Mouse (Mus musculus): ENCODE results near the gene Gldn. TPM values are rescaled to one million over a fixed set of nuclear protein-coding genes. Genes with fewer than 3 reads are reported as not detected.

Gene Gldn
- polyA plus RNA-seq (2016; fragmentation: Nextera tagmentation; extraction: Ambion mirVana): 0.10 and 0.17 TPM in 2 replicates

GRCm38 (mm10) chr9:54286331-54286987 lies at the start of gene Gldn:
Gldn (plus strand) TSS chr9:54286486.
- H3K4me1 ChIP-seq (replicated peaks): peaks cover 12% of the 10 kb centered on the region
- WGBS: 2% methylated on average over 61 of the region's 61 CpGs
- no peaks in the 10 kb centered on the region for H3K9me3 ChIP-seq
- no peak within 1 kb of the TSS for H3K27ac ChIP-seq
- H3K4me3 ChIP-seq (replicated peaks): peak within 1 kb of the TSS; percentile 49
- ATAC-seq (ENCODE audit: insufficient number of reproducible peaks, insufficient read depth, low FRiP score, low TSS enrichment, low read depth): peak; percentile 31; the same call in 1 of the 2 replicates
- peaks cover 37% of the 10 kb centered on the region for H3K27me3 ChIP-seq
- H3K4me2 ChIP-seq: peak within 1 kb of the TSS; percentile 96
- peak within 1 kb of the TSS; percentile 48 for H3K9ac ChIP-seq (replicated peaks)
- H3K36me3 ChIP-seq: no peaks in the 10 kb centered on the region

- Histone ChIP-seq H3K27me3 (no peaks in the 10 kb centered on the region), H3K27ac (no peak overlapping the region), H3K36me3 (no peaks in the 10 kb centered on the region), H3K4me3 (replicated peaks) (no peak overlapping the region), H3K4me1 (replicated peaks) (no peaks in the 10 kb centered on the region), H3K9ac (replicated peaks) (no peak overlapping the region), H3K4me2 (no peak overlapping the region), H3K9me3 (no peaks in the 10 kb centered on the region)
- no peak for ATAC-seq (ENCODE audit: insufficient number of reproducible peaks, insufficient read depth, low FRiP score, low TSS enrichment, low read depth)
- 76% methylated on average over 3 of the region's 3 CpGs for WGBS
Measured at GRCm38 (mm10) chr9:54244869-54245665, 41.2 kb upstream of the Gldn start.

GRCm38 (mm10) chr9:54264754-54265153 lies 21.5 kb upstream of the Gldn start:
- WGBS: 67% methylated on average over 4 of the region's 4 CpGs
- Histone ChIP-seq H3K9me3 (no peaks in the 10 kb centered on the region), H3K4me1 (replicated peaks) (no peaks in the 10 kb centered on the region), H3K27me3 (no peaks in the 10 kb centered on the region), H3K4me3 (replicated peaks) (no peak overlapping the region), H3K27ac (no peak overlapping the region), H3K4me2 (no peak overlapping the region), H3K9ac (replicated peaks) (no peak overlapping the region), H3K36me3 (no peaks in the 10 kb centered on the region)
- no peak for ATAC-seq (ENCODE audit: insufficient number of reproducible peaks, insufficient read depth, low FRiP score, low TSS enrichment, low read depth)

GRCm38 (mm10) chr9:54268010-54268409 lies 18.3 kb upstream of the Gldn start, which contains the start of gene Cyp19a1:
Cyp19a1 (minus strand) TSS chr9:54268110.
- no peaks in the 10 kb centered on the region for H3K36me3 ChIP-seq

GRCm38 (mm10) chr9:54269987-54270386 lies 16.3 kb upstream of the Gldn start:
- Histone ChIP-seq H3K27ac (no peak overlapping the region), H3K9me3 (no peaks in the 10 kb centered on the region), H3K4me2 (no peak overlapping the region), H3K9ac (replicated peaks) (no peak overlapping the region), H3K27me3 (no peaks in the 10 kb centered on the region), H3K4me3 (replicated peaks) (no peak overlapping the region), H3K36me3 (no peaks in the 10 kb centered on the region), H3K4me1 (replicated peaks) (no peaks in the 10 kb centered on the region)
- WGBS: 56% methylated on average over 6 of the region's 6 CpGs
- ATAC-seq (ENCODE audit: insufficient number of reproducible peaks, insufficient read depth, low FRiP score, low TSS enrichment, low read depth): no peak; the same call in 1 of the 2 replicates

More at GRCm38 (mm10) chr9:54268010-54268409, 18.3 kb upstream of the Gldn start, which contains the start of gene Cyp19a1:
- WGBS: 84% methylated on average over 7 of the region's 7 CpGs
- no peak for ATAC-seq (ENCODE audit: insufficient number of reproducible peaks, insufficient read depth, low FRiP score, low TSS enrichment, low read depth)
- Histone ChIP-seq H3K4me1 (replicated peaks) (no peaks in the 10 kb centered on the region), H3K27me3 (no peaks in the 10 kb centered on the region), H3K4me3 (replicated peaks) (no peak within 1 kb of the TSS), H3K9me3 (no peaks in the 10 kb centered on the region), H3K9ac (replicated peaks) (no peak within 1 kb of the TSS), H3K4me2 (no peak within 1 kb of the TSS), H3K27ac (no peak within 1 kb of the TSS)

GRCm38 (mm10) chr9:54270889-54271288 lies 15.4 kb upstream of the Gldn start:
- H3K4me2 ChIP-seq: no peak overlapping the region
- no peaks in the 10 kb centered on the region for H3K9me3 ChIP-seq
- no peak overlapping the region for H3K4me3 ChIP-seq (replicated peaks)
- H3K4me1 ChIP-seq (replicated peaks): no peaks in the 10 kb centered on the region
- WGBS: 37% methylated on average over 5 of the region's 5 CpGs
- no peak overlapping the region for H3K27ac ChIP-seq
- ATAC-seq (ENCODE audit: insufficient number of reproducible peaks, insufficient read depth, low FRiP score, low TSS enrichment, low read depth): no peak
- H3K27me3 ChIP-seq: no peaks in the 10 kb centered on the region
- H3K9ac ChIP-seq (replicated peaks): no peak overlapping the region
- no peaks in the 10 kb centered on the region for H3K36me3 ChIP-seq

- Histone ChIP-seq H3K4me3 (replicated peaks) (no peak overlapping the region), H3K9ac (replicated peaks) (no peak overlapping the region), H3K4me1 (replicated peaks) (no peaks in the 10 kb centered on the region), H3K9me3 (no peaks in the 10 kb centered on the region), H3K27me3 (no peaks in the 10 kb centered on the region), H3K36me3 (no peaks in the 10 kb centered on the region), H3K27ac (no peak overlapping the region), H3K4me2 (no peak overlapping the region)
- no peak for ATAC-seq (ENCODE audit: insufficient number of reproducible peaks, insufficient read depth, low FRiP score, low TSS enrichment, low read depth)
- WGBS: 90% methylated on average over 4 of the region's 4 CpGs
Measured at GRCm38 (mm10) chr9:54275283-54275682, 11.0 kb upstream of the Gldn start.

GRCm38 (mm10) chr9:54279046-54279589 lies 7.2 kb upstream of the Gldn start:
- H3K27ac ChIP-seq: no peak overlapping the region
- peaks cover 4% of the 10 kb centered on the region; the same call in 1 of the 2 replicates for H3K27me3 ChIP-seq
- H3K4me2 ChIP-seq: no peak overlapping the region
- no peak for ATAC-seq (ENCODE audit: insufficient number of reproducible peaks, insufficient read depth, low FRiP score, low TSS enrichment, low read depth)
- H3K4me1 ChIP-seq (replicated peaks): peaks cover 4% of the 10 kb centered on the region; the same call in 1 of the 2 replicates
- no peak overlapping the region for H3K4me3 ChIP-seq (replicated peaks)
- no peaks in the 10 kb centered on the region for H3K36me3 ChIP-seq
- H3K9me3 ChIP-seq: no peaks in the 10 kb centered on the region
- 83% methylated on average over 12 of the region's 12 CpGs for WGBS
- H3K9ac ChIP-seq (replicated peaks): no peak overlapping the region

- no peaks in the 10 kb centered on the region for H3K9me3 ChIP-seq
- no peak for ATAC-seq (ENCODE audit: insufficient number of reproducible peaks, insufficient read depth, low FRiP score, low TSS enrichment, low read depth)
- no peak overlapping the region for H3K4me2 ChIP-seq
- 46% methylated on average over 5 of the region's 5 CpGs for WGBS
- no peak overlapping the region for H3K4me3 ChIP-seq (replicated peaks)
- peaks cover 37% of the 10 kb centered on the region for H3K27me3 ChIP-seq
- H3K9ac ChIP-seq (replicated peaks): no peak overlapping the region
- no peaks in the 10 kb centered on the region for H3K36me3 ChIP-seq
- H3K27ac ChIP-seq: no peak overlapping the region
- peaks cover 9% of the 10 kb centered on the region for H3K4me1 ChIP-seq (replicated peaks)
Measured at GRCm38 (mm10) chr9:54287804-54288203, 1.5 kb downstream of the Gldn start.

GRCm38 (mm10) chr9:54299389-54299788 lies 13.1 kb downstream of the Gldn start:
- 74% methylated on average over 3 of the region's 3 CpGs for WGBS
- ATAC-seq (ENCODE audit: insufficient number of reproducible peaks, insufficient read depth, low FRiP score, low TSS enrichment, low read depth): no peak

GRCm38 (mm10) chr9:54299792-54300191 lies 13.5 kb downstream of the Gldn start:
- H3K9me3 ChIP-seq: no peaks in the 10 kb centered on the region
- no peaks in the 10 kb centered on the region for H3K27me3 ChIP-seq
- H3K36me3 ChIP-seq: no peaks in the 10 kb centered on the region
- no peak overlapping the region for H3K4me2 ChIP-seq
- ATAC-seq (ENCODE audit: insufficient number of reproducible peaks, insufficient read depth, low FRiP score, low TSS enrichment, low read depth): no peak
- H3K27ac ChIP-seq: no peak overlapping the region
- H3K4me1 ChIP-seq (replicated peaks): no peaks in the 10 kb centered on the region
- no peak overlapping the region for H3K4me3 ChIP-seq (replicated peaks)
- H3K9ac ChIP-seq (replicated peaks): no peak overlapping the region

More at GRCm38 (mm10) chr9:54299389-54299788, 13.1 kb downstream of the Gldn start:
- no peak overlapping the region for H3K27ac ChIP-seq
- no peak overlapping the region for H3K4me2 ChIP-seq
- H3K9ac ChIP-seq (replicated peaks): no peak overlapping the region
- no peaks in the 10 kb centered on the region for H3K4me1 ChIP-seq (replicated peaks)
- no peaks in the 10 kb centered on the region for H3K27me3 ChIP-seq
- no peaks in the 10 kb centered on the region for H3K36me3 ChIP-seq
- H3K9me3 ChIP-seq: no peaks in the 10 kb centered on the region
- H3K4me3 ChIP-seq (replicated peaks): no peak overlapping the region
